Mouse (Mus musculus): ENCODE measurements around the gene Slc44a3.
"Not testable (repeated sequence)": the region's sequence is repeated elsewhere in the genome, so short reads cannot be mapped to it uniquely, and the experiment has no call there.

Slc44a3 gene

DNA sequence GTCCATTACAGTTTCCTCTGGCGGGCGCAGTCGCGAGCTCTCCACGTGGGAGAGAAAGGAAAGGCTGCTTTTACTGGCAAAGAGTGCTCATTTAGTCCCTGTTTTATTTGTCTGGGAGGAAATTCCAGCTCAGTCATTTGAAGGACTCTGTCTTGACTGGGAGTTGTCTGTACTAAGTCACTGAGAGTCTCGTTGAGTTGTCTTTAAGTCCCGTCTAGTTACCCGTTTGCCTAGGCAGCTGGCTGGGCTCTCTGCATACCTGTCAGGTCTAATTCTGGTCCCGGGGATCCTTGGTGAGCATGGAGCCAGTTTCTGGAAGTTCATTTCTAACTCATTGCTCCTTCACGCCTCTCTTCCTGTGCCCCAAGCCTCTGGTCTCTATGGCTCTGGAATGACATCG, 20.5 kb upstream of the Slc44a3 start:
- no peak for DNase-seq (ENCODE audit: low read depth)

DNA sequence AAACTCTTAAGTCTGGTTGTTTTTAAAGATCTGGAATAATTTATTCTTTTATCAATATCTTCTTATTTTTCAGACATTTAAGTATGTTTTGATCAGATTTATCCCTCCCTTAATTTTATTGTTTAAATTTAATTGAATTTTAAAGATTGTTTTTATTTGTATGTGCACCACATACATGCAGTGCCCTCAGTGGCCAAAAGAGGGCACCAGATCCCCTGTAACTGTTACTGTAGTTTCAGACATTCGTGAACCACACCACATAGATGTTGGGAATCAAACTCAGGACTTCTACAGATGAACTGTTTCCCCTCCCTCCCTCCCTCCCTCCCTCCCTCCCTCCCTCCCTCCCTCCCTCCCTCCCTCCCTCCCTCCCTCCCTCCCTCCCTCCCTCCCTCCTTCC, 18.2 kb upstream of the Slc44a3 start:
- peak; percentile 85 for DNase-seq (ENCODE audit: low read depth)

- peak; percentile 45 for DNase-seq (ENCODE audit: low read depth)
These were observed 15.8 kb upstream of the Slc44a3 start for GRCm38 (mm10) chr3:121547851-121548624.

DNA sequence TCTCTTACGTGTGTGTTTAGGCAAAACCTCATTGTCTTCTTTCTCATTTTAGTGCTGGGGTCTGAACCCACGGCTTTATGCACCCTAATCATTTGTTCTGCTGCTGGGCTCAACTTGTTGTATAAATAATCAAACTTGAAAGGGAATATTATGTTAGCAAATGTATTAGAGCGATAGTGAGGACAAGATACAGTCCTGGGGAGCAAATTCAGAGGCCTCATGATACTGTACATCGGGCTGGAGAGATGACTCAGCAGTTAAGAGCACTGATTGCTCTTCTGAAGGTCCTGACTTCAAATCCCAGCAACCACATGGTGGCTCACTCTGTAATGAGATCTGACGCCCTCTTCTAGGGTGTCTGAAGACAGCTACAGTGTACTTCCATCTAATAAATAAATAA, 8.4 kb upstream of the Slc44a3 start:
- peak; percentile 27 for DNase-seq (ENCODE audit: low read depth)

DNA sequence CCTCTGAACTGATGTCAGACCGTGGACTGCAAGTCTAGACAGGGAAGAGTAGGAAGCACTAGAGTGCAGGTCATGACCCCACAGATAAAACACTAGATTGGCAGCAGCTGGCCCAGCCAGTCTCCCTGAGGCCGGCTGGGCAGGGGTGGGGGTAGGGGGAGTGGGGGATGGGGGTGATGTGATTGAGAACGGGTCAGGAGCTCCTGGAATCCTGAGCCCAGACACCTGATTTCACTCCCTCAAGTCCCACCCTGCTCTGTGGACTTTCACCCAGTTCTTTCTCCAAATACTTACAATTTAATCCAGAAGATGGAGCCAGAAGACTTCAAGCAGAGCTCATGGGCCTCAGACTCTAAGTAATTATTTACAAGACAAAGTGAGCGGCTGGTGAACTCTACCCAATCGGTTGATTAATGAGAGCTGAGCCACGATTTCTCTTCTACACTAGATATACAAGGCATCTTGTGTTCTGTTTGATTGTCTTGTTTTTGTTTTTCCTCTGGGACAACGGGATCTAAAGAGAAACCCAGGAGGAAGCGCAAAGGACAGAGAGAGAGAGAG, 7.7 kb upstream of the Slc44a3 start:
- peak; percentile 77 for DNase-seq (ENCODE audit: low read depth)

GRCm38 (mm10) chr3:121538847-121539246, 6.6 kb upstream of the Slc44a3 start:
- DNase-seq (ENCODE audit: low read depth), result not testable (repeated sequence)

DNA sequence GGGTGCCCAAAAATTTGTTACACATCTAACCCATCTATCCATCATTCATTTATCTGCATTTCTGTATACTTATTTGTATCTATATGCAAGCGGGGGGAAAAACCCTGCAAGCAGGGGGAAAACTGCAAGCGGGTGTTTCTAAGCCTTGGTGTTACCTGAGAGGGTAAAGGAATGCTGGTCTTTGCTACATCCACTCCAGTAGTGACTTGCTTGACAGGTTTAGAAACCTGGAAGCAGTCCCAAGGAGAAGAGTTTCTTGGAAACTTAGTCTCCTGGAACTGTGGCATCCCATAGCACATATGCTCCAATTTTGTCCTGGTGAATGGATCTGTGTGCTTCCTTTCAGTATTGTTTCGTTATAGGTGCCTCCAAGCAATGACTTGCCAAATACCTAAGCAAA, 5.8 kb upstream of the Slc44a3 start:
- DNase-seq (ENCODE audit: low read depth), result no peak

- no peak for DNase-seq (ENCODE audit: low read depth)
These were observed 4.6 kb upstream of the Slc44a3 start for GRCm38 (mm10) chr3:121536803-121537202.

DNA sequence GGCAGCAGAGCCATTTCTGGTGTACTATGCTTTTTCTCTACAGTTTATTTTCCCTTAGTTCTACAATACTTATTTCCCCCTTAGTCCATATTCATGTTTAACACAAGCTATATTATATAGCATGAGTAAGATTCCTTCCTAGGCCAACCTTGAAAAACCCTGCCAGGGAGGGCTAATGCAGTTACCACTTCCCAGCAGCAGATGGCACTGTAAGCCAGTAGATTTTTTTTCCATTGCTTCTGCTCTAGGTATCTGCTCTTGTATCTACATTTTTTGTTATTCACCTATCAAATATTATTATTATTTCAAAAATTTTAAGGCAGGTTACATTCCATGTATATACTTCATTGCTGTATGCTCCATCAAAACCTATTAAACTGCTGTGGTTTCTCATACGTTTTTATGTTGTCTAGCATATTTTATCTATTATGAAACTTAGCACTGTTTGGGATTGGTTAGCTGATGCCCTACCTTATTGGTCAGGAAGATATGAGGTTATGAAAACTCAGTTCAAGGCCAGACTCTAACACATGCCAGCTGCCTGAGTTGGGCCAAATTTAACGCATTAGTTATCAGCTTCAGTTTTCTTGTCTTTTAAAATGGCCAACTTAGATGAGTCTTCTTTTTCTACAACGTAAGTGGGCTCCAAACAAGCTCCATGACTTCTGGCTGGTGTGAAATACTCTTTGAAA, 3.8 kb upstream of the Slc44a3 start:
- DNase-seq (ENCODE audit: low read depth), result peak; percentile 85

DNA sequence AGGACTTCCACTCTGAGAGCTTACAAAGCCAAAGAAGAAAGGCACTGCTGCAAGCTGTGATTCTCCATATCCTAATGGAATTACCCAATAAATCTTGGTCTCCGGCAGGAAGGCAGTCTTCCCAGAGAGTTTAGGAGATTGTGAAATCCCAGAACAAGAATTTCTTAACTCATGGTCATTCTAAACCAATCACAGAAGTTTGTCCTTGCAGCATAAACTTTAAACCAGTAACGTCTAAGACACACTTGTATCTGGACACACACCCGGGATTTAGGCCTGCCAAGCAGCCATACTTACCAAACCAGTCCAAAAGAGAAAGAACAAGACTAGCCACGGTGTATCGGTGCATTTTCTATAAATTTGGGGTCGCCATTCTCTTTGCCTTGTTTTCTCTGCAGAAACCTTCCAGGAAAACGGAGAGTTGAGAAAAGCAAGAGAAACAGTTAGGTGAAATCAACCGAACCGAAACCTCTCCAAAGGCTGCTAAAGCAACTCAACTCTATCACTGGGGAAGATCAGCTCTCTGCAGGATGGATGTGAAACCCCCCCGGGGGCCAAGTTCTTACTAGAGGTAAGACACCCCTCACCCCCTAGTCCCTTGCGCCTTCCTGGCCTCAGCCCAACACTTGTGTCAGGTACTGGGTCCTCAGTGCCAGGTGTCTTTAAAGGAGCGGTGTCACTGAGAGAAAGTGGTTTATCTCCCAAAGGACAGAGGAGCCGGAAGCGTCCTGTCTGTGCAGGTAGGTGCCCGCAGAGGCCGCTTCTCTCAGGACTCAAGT, 645 bp downstream of the Slc44a3 start:
- DNase-seq (ENCODE audit: low read depth), result peak; percentile 87

- DNase-seq (ENCODE audit: low read depth), result no peak
These were observed 1.5 kb downstream of the Slc44a3 start for GRCm38 (mm10) chr3:121530546-121531258.

DNA sequence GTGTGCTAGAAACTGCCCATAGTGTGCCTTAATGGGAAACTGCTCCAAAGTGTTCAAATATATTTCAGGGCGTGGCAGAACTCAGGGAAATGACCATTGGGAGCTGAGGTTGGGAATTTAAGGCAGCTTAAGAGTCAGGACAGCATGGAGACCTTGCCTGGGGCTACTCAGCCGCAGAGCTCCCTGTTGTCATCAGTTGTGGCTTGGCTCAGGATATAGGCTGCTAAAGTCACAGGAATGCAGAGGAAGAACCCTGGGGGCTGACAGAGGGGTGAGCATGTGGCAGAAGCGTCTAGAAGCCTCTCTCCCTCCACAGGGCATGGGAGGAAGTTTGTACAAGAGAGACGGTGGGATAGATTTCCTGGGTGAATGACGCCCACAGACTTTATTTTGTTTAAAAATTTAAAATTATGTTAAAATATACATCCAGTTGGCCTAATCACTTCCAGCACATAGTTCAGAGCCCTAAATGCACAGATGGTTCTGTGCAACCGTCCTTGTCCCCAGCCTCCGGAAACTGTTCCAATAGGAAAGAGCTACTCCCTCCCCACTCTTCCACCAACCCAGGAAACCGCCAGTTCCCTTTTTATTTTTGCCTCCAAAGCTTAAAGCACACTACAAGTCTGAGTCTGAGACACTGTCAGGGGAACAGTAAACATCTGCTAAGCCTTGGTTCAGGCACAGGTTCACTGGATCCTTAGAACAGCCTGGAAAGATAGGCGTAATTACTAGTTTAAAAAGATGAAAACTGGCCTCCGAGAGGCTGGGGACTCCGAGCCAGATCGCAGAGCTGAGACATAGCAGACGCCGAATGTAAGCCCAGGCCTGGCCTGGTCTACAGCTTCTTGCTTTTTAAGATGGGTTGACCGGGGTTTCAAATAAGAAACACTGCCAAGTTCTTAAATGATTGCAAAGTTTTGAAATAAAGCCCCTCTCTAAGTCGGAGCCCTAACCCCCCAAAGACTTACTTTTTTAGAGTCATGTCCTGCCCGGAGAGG, 5.8 kb downstream of the Slc44a3 start:
- DNase-seq (ENCODE audit: low read depth), result no peak

- DNase-seq (ENCODE audit: low read depth), result peak; percentile 63
These were observed 10.5 kb downstream of the Slc44a3 start for GRCm38 (mm10) chr3:121521633-121522125.

DNA sequence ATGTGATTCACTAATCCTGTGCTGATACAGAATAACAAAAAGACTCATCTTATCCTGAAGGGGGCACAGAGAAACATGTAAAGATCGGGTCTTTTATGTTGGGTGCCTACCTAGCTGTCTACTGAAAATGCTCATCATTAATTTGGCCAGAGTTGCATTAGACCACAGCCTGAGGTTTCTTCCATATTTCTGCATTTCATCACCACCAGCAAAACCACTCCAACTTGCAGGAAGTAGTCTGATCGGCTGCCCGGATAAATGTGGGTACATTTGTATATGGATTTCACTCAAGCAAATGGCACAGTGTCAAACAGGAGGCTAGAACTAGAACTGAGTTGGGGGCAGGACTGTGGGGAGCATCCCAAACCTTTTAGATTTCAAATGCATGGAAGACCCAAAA, 11.1 kb downstream of the Slc44a3 start:
- no peak for DNase-seq (ENCODE audit: low read depth)

GRCm38 (mm10) chr3:121517030-121517429, 15.2 kb downstream of the Slc44a3 start:
- no peak for DNase-seq (ENCODE audit: low read depth)

DNA sequence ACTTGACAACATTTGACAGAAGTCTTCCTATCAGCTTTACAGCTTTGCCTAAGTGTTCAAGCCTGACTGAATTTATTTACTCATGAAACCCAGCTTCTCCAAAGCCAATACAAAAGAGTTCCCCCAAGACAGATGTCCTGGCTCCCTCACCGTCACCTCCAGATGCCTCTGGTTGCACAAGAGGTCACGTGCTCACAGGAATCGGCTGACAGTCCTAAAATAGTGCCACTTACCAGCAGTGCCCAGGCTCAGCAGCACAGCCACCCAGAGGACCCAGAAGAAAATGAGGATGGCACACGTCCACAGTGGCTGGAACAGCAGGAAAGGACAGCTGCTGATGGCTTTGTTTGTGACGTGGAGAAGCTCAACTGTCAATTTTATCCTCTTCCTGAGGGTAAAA, 23.1 kb downstream of the Slc44a3 start:
- no peak for DNase-seq (ENCODE audit: low read depth)

GRCm38 (mm10) chr3:121507678-121508077, 24.5 kb downstream of the Slc44a3 start:
- DNase-seq (ENCODE audit: low read depth), result no peak

DNA sequence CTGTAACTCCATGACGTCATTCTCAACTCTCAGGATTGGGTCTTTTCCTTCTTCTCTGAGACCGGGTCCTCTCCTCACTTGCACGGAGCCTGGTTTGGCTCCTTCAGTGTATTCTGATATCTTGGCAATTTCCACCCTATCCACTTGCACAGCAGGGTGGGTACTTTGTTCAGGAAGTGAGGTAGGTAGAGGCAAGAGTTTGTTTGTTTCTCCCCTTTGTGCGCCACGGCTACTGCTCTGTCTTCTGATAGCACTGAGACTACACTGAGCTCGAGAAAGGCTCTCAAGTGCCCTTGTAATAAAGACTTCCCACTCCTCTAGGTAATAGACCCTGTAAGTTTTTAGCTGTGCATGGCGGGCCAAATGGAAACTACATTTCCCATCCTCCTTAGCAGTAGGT, 25.4 kb downstream of the Slc44a3 start:
- DNase-seq (ENCODE audit: low read depth), result no peak

DNA sequence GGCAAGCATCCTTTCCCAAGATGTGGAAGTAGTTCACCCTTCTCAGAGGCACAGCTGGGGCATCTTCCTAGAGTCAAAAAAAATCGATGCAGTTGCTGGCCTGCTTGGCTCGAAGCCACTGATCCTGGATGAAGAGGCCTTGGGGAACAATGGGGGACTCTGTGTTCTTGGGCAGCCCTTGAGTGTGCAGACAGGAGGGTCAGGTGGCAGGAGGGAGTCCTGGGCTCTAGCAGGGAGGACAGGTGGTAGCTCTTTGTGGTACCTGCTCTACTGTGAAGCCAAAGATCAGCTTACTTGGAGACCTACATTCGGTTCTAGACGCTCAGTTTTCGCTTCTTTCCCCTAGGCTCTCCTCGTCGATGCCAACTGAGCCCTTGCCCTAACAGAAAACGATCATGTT, 26.0 kb downstream of the Slc44a3 start:
- DNase-seq (ENCODE audit: low read depth), result no peak

- DNase-seq (ENCODE audit: low read depth), result no peak
These were observed 27.2 kb downstream of the Slc44a3 start for GRCm38 (mm10) chr3:121504927-121505487.

Data from NIH3T3 (cell line).